Mouse (Mus musculus): Measurements from ENCODE around the gene Slco2a1.

DNA sequence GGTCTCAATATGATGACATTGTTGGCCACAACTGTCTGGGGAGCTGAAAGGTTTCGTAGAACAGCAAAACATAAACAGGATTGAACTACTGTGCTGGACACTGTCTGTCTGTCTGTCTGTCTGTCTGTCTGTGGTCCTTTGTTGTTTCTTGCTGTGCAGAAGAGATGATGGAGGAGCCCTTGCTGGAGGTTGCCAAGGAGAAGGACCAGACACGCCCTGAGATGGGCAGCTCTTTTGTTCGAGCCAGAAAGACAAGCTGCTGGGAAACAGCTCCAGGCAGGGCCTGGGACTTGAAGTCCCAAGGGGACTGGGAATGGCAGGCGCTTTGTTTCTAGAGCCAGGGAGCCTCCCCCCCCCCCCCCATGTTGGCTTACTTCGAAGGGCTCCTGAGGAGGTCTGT is 129.0 kb downstream of the Slco2a1 start:
- TF ChIP-seq USF1 (IDR thresholded peaks at IDR 0.05; ENCODE audit: low read depth, low read length) (no peak), CHD2 (IDR thresholded peaks at IDR 0.05; ENCODE audit: low read length) (no peak), ZC3H11A (IDR thresholded peaks at IDR 0.05; ENCODE audit: low read depth, low read length) (no peak), CTCF (conservative IDR thresholded peaks at IDR 0.05 in 1 of 2, IDR thresholded peaks at IDR 0.05 in 1 of 2; ENCODE audit: low read depth in 2 of 2, low read length in 2 of 2) (no peak), JUND (conservative IDR thresholded peaks at IDR 0.05; ENCODE audit: low read depth, low read length) (no peak)

All from CH12.LX (cell line).